Mouse (Mus musculus): ENCODE results near the gene Nkiras1.

GRCm38 (mm10) chr14:18292111-18292510 is 21.2 kb downstream of the Nkiras1 start:
- no peak for TF ChIP-seq CTCF (IDR thresholded peaks at IDR 0.05; ENCODE audit: low read depth, low read length)
- TF ChIP-seq POLR2A (IDR thresholded peaks at IDR 0.05; ENCODE audit: borderline replicate concordance, low read depth, low read length): no peak
